Mouse (Mus musculus): Measurements from ENCODE around the gene Ptpre. TPM values are rescaled to one million over a fixed set of nuclear protein-coding genes. Genes with fewer than 3 reads are reported as not detected.
A peak's percentile ranks its signal among the peaks of the same experiment; 100 is the strongest.

Ptpre gene
- polyA plus RNA-seq, 1 experiment from 2014 or later: 4.9 TPM

DNA sequence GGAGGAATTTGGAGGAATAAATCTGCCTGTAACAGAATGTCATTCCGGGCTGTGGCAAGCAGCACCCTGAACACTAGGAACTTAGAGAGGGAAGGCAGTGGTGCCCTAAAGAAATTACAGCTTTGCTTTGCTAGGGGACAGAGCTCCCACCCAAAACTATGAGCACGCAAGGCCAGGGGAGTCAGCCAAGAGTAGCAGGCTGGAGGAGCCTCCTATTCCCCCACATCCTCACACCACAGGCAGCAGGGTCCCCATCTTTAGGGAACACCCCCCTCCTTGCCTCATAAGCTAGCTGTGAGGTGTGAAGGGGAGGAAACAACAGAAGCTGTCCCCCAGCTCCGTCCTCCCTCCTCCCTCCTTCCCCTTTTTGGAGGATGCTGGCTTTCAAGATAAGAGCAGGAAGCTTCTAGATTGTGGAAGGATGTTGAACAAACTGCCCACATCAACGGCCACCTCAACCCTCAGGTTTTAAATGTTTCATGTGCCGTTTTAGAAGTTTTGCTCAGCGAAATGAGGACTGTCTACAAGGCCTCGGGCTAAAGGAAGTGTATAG, 61.1 kb downstream of the Ptpre start:
- H3K36me3 ChIP-seq: no peaks in the 10 kb centered on the region
- H3K4me1 ChIP-seq: peaks cover 36% of the 10 kb centered on the region
- no peaks in the 10 kb centered on the region for H3K27me3 ChIP-seq
- H3K4me3 ChIP-seq: no peak overlapping the region
- no peak for ATAC-seq (ENCODE audit: insufficient number of reproducible peaks, low FRiP score, low TSS enrichment, low read depth)
- H3K9ac ChIP-seq: no peak overlapping the region
- H3K9me3 ChIP-seq: no peaks in the 10 kb centered on the region
- H3K27ac ChIP-seq: no peak overlapping the region
- H3K4me2 ChIP-seq: no peak overlapping the region
- 53% methylated on average over 7 of the region's 7 CpGs for WGBS

DNA sequence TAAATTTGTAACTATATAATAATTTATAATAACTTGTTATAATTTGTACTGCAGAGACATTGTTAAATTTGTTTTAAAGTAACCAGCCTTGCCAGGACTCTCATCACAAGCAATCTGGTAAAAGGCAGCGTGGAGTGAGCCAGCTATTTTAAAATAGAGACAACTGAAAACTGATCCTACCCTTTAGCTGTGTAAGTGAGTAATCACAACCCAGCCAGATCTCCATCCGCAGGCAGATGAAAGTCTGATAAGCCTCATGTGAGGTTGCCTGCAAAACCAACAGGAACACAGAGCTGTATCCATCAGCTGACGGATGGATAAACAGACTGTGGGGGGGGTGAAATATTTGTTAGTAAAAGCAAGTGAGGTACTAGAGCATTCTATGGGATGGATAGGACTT, 62.8 kb downstream of the Ptpre start:
- H3K9ac ChIP-seq: no peak overlapping the region
- no peaks in the 10 kb centered on the region for H3K27me3 ChIP-seq
- no peak overlapping the region for H3K4me3 ChIP-seq
- no peaks in the 10 kb centered on the region for H3K36me3 ChIP-seq
- no peaks in the 10 kb centered on the region for H3K9me3 ChIP-seq
- H3K4me1 ChIP-seq: peaks cover 37% of the 10 kb centered on the region
- no peak for ATAC-seq (ENCODE audit: insufficient number of reproducible peaks, low FRiP score, low TSS enrichment, low read depth)
- no peak overlapping the region for H3K4me2 ChIP-seq
- H3K27ac ChIP-seq: no peak overlapping the region
- WGBS: 65% methylated on average over 3 of the region's 3 CpGs

DNA sequence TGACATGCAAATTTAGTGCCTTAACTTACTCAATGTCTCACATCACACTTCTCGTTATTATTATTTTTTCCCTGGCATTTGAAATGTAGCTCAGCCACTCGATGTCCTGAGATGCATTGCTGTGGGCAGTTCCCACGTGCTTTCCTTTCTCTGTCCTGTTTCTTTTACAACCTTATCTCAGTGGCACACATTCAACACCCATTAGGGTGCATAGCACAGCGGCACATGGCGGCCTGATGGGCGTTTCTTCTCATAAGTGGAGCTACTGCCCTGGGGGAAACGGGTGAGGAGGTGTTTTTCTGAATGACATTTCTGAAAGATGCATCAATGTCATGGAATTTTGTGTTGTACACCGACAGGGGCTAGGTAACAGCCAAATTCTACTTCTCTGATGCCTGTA, 64.3 kb downstream of the Ptpre start:
- Histone ChIP-seq H3K9me3 (no peaks in the 10 kb centered on the region), H3K4me1 (peaks cover 28% of the 10 kb centered on the region), H3K36me3 (no peaks in the 10 kb centered on the region), H3K4me2 (no peak overlapping the region), H3K27me3 (no peaks in the 10 kb centered on the region), H3K27ac (no peak overlapping the region), H3K9ac (no peak overlapping the region), H3K4me3 (no peak overlapping the region)
- WGBS: 68% methylated on average over 8 of the region's 8 CpGs
- no peak for ATAC-seq (ENCODE audit: insufficient number of reproducible peaks, low FRiP score, low TSS enrichment, low read depth)

DNA sequence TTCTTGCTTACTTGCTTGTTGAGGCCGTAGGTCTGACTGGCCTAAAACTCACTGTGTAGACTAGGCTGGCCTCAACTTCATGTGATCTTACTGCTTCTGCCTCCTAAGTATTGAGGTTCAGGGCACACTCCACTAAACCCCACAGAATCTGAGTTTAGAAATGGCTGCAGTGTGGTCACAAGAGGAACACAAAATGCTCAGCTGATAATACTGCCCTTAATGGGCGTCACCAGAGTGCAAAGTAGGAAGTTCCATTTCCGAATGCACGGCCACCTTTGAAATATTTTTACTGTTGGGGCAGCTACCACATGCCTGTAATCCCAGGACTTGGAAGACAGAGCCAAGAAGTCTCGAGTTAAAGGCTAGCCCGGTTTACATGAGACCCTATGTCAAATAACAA, 65.0 kb downstream of the Ptpre start:
- Histone ChIP-seq H3K27me3 (no peaks in the 10 kb centered on the region), H3K4me1 (peaks cover 22% of the 10 kb centered on the region), H3K9me3 (no peaks in the 10 kb centered on the region), H3K9ac (no peak overlapping the region), H3K4me3 (no peak overlapping the region), H3K4me2 (no peak overlapping the region), H3K27ac (no peak overlapping the region), H3K36me3 (no peaks in the 10 kb centered on the region)
- 78% methylated on average over 6 of the region's 6 CpGs for WGBS
- ATAC-seq (ENCODE audit: insufficient number of reproducible peaks, low FRiP score, low TSS enrichment, low read depth): no peak

DNA sequence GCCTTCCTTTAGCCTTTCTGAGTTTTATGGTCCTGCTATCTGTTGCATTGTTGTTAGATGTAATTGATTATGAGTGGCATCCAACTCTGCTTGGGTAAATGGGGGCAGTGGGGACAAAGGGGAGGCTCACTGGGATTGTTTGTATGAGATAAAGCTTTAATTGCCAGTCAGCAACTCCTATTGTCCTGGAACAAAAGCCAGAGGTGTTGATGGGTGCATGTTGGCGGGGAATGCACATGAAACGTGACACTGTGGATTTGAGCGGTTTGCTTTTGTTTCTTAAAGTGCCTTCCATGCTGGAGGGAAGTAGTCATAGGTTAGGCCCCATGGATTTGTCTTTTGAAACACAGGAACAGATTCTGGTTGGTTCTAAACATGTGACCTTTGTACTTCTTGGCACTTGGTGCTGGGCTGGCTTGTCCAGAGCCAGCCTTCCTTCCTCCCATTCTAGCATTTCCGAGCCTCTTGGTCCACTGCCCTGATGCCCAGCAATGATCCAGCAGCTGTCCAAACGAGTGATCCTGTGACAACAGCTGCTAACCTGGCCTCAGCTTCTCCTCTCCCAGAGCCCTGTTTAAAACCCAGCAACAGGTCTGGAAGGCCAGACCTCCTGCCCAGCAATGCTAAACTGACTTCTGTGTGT, 65.7 kb downstream of the Ptpre start:
- Histone ChIP-seq H3K27ac (no peak overlapping the region; the same call in 1 of the 2 replicates), H3K4me2 (no peak overlapping the region), H3K4me1 (peaks cover 15% of the 10 kb centered on the region), H3K9me3 (no peaks in the 10 kb centered on the region), H3K9ac (no peak overlapping the region), H3K36me3 (no peaks in the 10 kb centered on the region), H3K4me3 (no peak overlapping the region), H3K27me3 (no peaks in the 10 kb centered on the region)
- 0 out of 2 replicates have a peak, but pooled peaks have one; percentile 19 for ATAC-seq (ENCODE audit: insufficient number of reproducible peaks, low FRiP score, low TSS enrichment, low read depth)
- WGBS: 52% methylated on average over 5 of the region's 5 CpGs

DNA sequence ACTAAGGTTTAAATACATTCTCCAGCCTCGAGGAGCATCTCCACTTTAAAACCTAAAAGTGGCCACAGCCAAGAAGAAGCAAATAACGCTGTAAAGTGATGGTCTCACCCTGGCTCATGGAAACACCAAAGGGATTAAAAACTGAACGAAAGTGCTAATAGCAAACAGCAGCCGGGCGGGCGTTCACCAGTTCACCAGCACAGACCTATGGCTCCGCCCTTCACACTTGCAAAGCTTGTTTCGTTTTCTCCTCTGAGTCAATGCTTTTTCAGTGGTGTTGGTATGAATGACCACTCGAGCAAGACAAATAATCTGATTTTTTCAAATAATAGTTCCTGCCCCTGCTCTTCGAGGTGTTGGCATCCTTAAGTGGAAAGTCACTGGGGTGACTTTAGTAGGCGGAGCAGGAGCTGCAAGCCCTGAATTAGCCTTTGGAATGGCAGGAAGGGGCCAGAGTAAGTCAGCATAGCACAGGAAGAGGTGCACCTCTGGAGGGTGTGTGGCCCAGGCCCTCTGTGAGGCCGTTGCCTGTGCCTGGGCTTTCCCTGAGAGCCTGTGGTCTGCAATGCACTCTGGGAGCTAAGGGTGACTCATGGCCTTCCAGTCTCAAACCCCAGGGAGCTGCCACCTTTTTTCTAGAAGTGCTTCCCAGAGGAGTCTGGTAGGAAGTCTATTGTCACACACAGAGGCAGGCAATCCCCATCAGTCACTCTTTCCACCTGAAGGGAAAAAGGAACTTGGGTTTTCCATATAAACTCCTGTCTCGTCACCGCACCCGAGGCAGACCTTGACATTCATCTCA, 67.9 kb downstream of the Ptpre start:
- ATAC-seq (ENCODE audit: insufficient number of reproducible peaks, low FRiP score, low TSS enrichment, low read depth): no peak
- no peak overlapping the region for H3K9ac ChIP-seq
- H3K9me3 ChIP-seq: no peaks in the 10 kb centered on the region
- peak overlapping the region; percentile 33 for H3K27ac ChIP-seq
- no peaks in the 10 kb centered on the region for H3K36me3 ChIP-seq
- no peak overlapping the region for H3K4me2 ChIP-seq
- WGBS: 51% methylated on average over 15 of the region's 15 CpGs
- H3K4me1 ChIP-seq: peaks cover 18% of the 10 kb centered on the region
- H3K4me3 ChIP-seq: no peak overlapping the region
- H3K27me3 ChIP-seq: no peaks in the 10 kb centered on the region

DNA sequence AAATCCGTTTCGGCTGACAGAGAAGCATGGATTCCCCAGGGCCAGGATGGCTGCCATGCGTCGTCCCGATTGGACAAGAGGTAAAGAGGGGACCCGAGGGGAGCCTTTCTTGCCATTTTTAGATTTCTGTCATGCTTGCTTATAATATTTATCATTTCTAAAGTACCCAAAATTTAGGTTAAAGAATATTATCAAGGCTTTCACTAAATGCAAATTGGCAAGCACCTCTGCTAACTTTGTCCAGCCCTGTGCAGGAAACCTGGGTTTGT, 68.5 kb downstream of the Ptpre start:
- Histone ChIP-seq H3K4me2 (no peak overlapping the region), H3K9ac (no peak overlapping the region), H3K4me1 (peaks cover 19% of the 10 kb centered on the region), H3K9me3 (no peaks in the 10 kb centered on the region), H3K4me3 (no peak overlapping the region), H3K36me3 (no peaks in the 10 kb centered on the region), H3K27ac (0 out of 2 replicates have a peak overlapping the region, but pooled peaks have one; percentile 33), H3K27me3 (no peaks in the 10 kb centered on the region)
- 81% methylated on average over 6 of the region's 6 CpGs for WGBS
- no peak for ATAC-seq (ENCODE audit: insufficient number of reproducible peaks, low FRiP score, low TSS enrichment, low read depth)

DNA sequence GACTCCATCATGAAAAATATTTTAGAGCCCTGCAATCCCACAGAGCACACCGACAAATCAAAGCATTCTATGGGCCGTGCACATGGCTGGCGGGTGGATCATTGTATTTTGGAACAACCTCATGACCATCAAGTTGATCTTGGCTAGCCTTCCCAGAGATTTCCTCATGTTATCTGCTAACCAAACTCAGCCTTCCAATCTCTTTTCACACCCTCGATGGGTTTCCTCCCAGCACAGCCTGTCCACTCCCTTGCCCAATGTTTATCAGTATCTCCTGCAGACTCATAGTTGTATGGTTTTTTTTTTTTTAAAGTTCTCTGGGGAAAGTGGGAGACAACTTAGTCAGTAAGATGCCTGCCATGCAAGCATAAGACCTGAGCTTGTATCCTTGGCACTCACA, 70.9 kb downstream of the Ptpre start:
- no peak overlapping the region for H3K4me3 ChIP-seq
- no peaks in the 10 kb centered on the region for H3K36me3 ChIP-seq
- H3K9ac ChIP-seq: no peak overlapping the region
- H3K4me1 ChIP-seq: peaks cover 19% of the 10 kb centered on the region
- H3K9me3 ChIP-seq: no peaks in the 10 kb centered on the region
- no peak for ATAC-seq (ENCODE audit: insufficient number of reproducible peaks, low FRiP score, low TSS enrichment, low read depth)
- no peak overlapping the region for H3K4me2 ChIP-seq
- no peaks in the 10 kb centered on the region for H3K27me3 ChIP-seq
- WGBS: 85% methylated on average over 4 of the region's 4 CpGs
- H3K27ac ChIP-seq: no peak overlapping the region

DNA sequence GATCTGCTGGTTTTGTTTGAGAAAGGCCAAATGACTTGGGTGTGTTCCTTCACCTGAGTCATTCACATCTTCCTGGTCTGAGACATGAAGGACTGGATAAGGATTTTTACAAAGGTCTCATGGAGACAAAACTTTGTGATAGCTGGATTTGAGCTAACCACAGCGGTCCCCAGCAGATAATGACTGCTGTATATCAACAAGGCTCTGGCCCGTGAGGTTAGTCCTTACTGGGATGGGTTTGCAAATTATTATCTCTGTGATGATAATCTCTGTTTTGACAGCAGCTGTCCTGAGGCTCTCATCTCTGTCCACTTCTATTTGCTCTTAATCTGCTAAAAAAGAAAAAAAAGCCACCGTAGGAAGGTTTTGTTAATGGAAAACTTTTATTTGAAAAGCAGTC, 71.7 kb downstream of the Ptpre start:
- 62% methylated on average over 3 of the region's 3 CpGs for WGBS
- Histone ChIP-seq H3K4me2 (no peak overlapping the region), H3K27me3 (no peaks in the 10 kb centered on the region), H3K9ac (no peak overlapping the region), H3K4me1 (peaks cover 19% of the 10 kb centered on the region), H3K4me3 (no peak overlapping the region), H3K27ac (no peak overlapping the region), H3K9me3 (no peaks in the 10 kb centered on the region), H3K36me3 (no peaks in the 10 kb centered on the region)
- ATAC-seq (ENCODE audit: insufficient number of reproducible peaks, low FRiP score, low TSS enrichment, low read depth): no peak

DNA sequence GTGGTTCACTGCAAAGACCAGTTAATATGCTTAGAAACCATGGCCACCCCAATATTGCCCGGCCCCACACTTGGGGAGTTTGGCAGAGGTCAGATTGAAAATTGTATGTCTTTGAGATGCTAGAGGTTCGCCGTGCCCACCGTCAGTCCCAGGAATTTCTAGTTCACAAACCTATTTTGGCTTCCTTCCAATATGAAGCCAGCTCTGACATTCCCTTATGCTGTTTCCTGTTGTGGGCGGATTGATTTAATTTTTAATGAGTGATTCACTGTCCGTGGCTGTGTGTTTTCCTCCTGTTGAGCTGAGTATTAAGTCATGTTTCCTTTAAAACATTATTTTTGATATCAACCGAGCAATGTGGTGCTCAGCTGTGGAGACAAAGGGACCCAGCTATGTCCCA, 72.4 kb downstream of the Ptpre start:
- no peak overlapping the region for H3K4me2 ChIP-seq
- H3K36me3 ChIP-seq: no peaks in the 10 kb centered on the region
- no peaks in the 10 kb centered on the region for H3K27me3 ChIP-seq
- H3K9ac ChIP-seq: no peak overlapping the region
- no peaks in the 10 kb centered on the region for H3K9me3 ChIP-seq
- WGBS: 36% methylated on average over 7 of the region's 7 CpGs
- peak overlapping the region; percentile 0; the same call in 1 of the 2 replicates for H3K27ac ChIP-seq
- no peak for ATAC-seq (ENCODE audit: insufficient number of reproducible peaks, low FRiP score, low TSS enrichment, low read depth)
- H3K4me3 ChIP-seq: no peak overlapping the region
- H3K4me1 ChIP-seq: peaks cover 19% of the 10 kb centered on the region

DNA sequence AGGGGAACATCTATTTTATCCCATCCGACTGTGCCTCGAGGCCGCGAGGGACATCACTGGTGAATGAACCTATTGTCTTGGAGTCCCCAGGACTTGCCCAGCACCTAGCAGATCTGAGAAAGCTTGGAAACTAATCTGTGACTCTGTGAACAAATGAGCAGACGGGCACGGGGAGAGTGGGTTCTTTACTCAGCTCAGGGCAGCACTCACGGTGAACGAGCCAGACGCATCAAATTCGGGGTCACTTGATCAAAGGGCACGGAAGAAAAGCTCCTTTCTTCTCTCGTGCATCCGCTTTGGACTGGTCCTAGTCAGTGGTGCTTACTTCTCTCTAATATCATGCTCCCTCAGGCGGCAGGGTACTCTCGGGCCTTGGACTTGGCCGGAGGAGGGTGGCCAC, 75.0 kb downstream of the Ptpre start:
- ATAC-seq (ENCODE audit: insufficient number of reproducible peaks, low FRiP score, low TSS enrichment, low read depth): no peak
- 81% methylated on average over 16 of the region's 16 CpGs for WGBS
- no peak overlapping the region for H3K4me3 ChIP-seq

DNA sequence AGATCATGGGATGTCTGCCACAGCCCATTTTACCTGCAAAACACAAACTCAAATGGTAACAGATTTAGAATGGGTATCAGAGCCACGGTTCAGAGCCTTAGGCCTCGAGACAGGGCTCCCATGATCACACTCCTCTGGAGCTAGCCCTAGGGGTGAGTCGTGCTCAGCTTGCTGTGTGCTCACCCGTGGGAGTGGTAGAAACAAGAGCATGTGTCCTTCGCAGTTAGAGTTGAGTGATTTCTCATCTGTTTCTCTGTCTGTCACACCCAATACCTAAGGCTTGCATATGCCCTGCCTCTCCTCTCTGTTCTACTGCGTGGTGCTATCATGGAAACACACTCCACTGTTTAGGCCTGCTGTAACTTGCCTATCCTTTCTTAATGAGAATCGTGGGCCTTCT, 75.5 kb downstream of the Ptpre start:
- H3K27ac ChIP-seq: no peak overlapping the region
- WGBS: 62% methylated on average over 7 of the region's 7 CpGs

More for the DNA sequence above, 75.0 kb downstream of the Ptpre start:
- Histone ChIP-seq H3K27ac (no peak overlapping the region), H3K9me3 (no peaks in the 10 kb centered on the region), H3K4me1 (peaks cover 11% of the 10 kb centered on the region), H3K27me3 (no peaks in the 10 kb centered on the region), H3K36me3 (no peaks in the 10 kb centered on the region), H3K9ac (no peak overlapping the region), H3K4me2 (no peak overlapping the region)

More for the DNA sequence above, 75.5 kb downstream of the Ptpre start:
- Histone ChIP-seq H3K9ac (no peak overlapping the region), H3K9me3 (no peaks in the 10 kb centered on the region), H3K36me3 (no peaks in the 10 kb centered on the region), H3K4me2 (no peak overlapping the region), H3K27me3 (no peaks in the 10 kb centered on the region), H3K4me3 (no peak overlapping the region), H3K4me1 (peaks cover 11% of the 10 kb centered on the region)
- no peak for ATAC-seq (ENCODE audit: insufficient number of reproducible peaks, low FRiP score, low TSS enrichment, low read depth)

Measured in limb, embryonic 15.5 days (tissue).